Mouse (Mus musculus) bone marrow macrophage, adult 2 months (primary cell): ENCODE data around the gene Coq9.

Experiments used
- CTCF ChIP-seq: IDR thresholded peaks from 2 replicates; pipeline ENCODE4 v1.5.1; 2012; ENCODE audit warnings: low read depth, mild to moderate bottlenecking, low read length, moderate library complexity
- POLR2A ChIP-seq: IDR thresholded peaks from 2 replicates; pipeline ENCODE4 v1.6.1; 2012; ENCODE audit warnings: mild to moderate bottlenecking, low read depth, low read length, borderline replicate concordance

- TF ChIP-seq CTCF: no peak
- no peak for TF ChIP-seq POLR2A
These were observed 11.9 kb upstream of the Coq9 start for GRCm38 (mm10) chr8:94826210-94826609.
